Mouse (Mus musculus) heart, embryonic 16.5 days (tissue): ENCODE measurements around the gene Cyp2d10. TPM values are rescaled to one million over a fixed set of nuclear protein-coding genes. Genes with fewer than 3 reads are reported as not detected.

ENCODE experiments used
- ATAC-seq: fragments of 200-750 bp; cut with Nextera tagmentation; replicated peaks from 2 replicates; pipeline ENCODE4 v1.8.0; 2017; ENCODE audit warnings: moderate number of reproducible peaks; ENCODE audit not compliant: insufficient read depth, low FRiP score; ENCODE audit errors: extremely low read depth
- H3K27ac ChIP-seq: fragments of 300-500 bp; sonication (generic); 2 replicates; pipeline ENCODE4 v1.5.1; 2014; ENCODE audit warnings: mild to moderate bottlenecking, low read length, control low read depth, moderate library complexity
- H3K27me3 ChIP-seq: fragments of 300-500 bp; sonication (generic); 2 replicates; pipeline ENCODE4 v1.6.1; 2014; ENCODE audit warnings: low read length, mixed read lengths; ENCODE audit not compliant: control insufficient read depth, insufficient read depth
- H3K36me3 ChIP-seq: fragments of 300-500 bp; sonication (generic); 2 replicates; pipeline ENCODE4 v1.6.1; 2014; ENCODE audit not compliant: control insufficient read depth, insufficient read depth
- H3K4me1 ChIP-seq: fragments of 300-500 bp; sonication (generic); 2 replicates; pipeline ENCODE4 v1.6.1; 2014; ENCODE audit warnings: low read length, mixed read lengths; ENCODE audit not compliant: control insufficient read depth, insufficient read depth
- H3K4me2 ChIP-seq: fragments of 300-500 bp; sonication (generic); 2 replicates; pipeline ENCODE4 v1.6.1; 2014; ENCODE audit warnings: low read depth, mild to moderate bottlenecking, control low read depth, low read length
- H3K4me3 ChIP-seq: fragments of 300-500 bp; sonication (generic); 2 replicates; pipeline ENCODE4 v1.5.1; 2014; ENCODE audit warnings: mild to moderate bottlenecking, control low read depth, low read length
- H3K9ac ChIP-seq: fragments of 300-500 bp; sonication (generic); 2 replicates; pipeline ENCODE4 v1.6.1; 2014; ENCODE audit warnings: low read length, control low read depth
- H3K9me3 ChIP-seq: fragments of 300-500 bp; sonication (generic); replicated peaks from 2 replicates; pipeline ENCODE4 v1.6.1; 2016; ENCODE audit warnings: low read length; ENCODE audit not compliant: control insufficient read depth
- WGBS: fragments of 180-500 bp; shearing (Covaris S2); extraction: QIAGEN DNeasy Blood & Tissue Kit; methylation state at CpG from one replicate; pipeline ENCODE4 v1.1.7; 2014; 5-methylcytosine and 5-hydroxymethylcytosine counted together
- polyA plus RNA-seq: library from polyadenylated mRNA; unstranded; fragments of >200 nt; fragmentation: Nextera tagmentation; extraction: Ambion mirVana; gene quantifications from 2 replicates; pipeline ENCODE4 v1.2.1, GENCODE M21; 2015

Cyp2d10 gene
- polyA plus RNA-seq, 1 experiment from 2014 or later: 0.33 TPM

GRCm38 (mm10) chr15:82435011-82435410 lies 28.0 kb upstream of the Cyp2d10 start:
- 74% methylated on average over 3 of the region's 3 CpGs for WGBS
- ATAC-seq: no peak

GRCm38 (mm10) chr15:82434541-82434940 lies 27.5 kb upstream of the Cyp2d10 start:
- H3K9ac ChIP-seq: no peak overlapping the region
- peaks cover 7% of the 10 kb centered on the region for H3K9me3 ChIP-seq
- H3K4me3 ChIP-seq: no peak overlapping the region
- no peaks in the 10 kb centered on the region for H3K4me1 ChIP-seq
- ATAC-seq: no peak
- H3K27ac ChIP-seq: no peak overlapping the region
- 75% methylated on average over 3 of the region's 3 CpGs for WGBS
- no peaks in the 10 kb centered on the region for H3K36me3 ChIP-seq
- no peaks in the 10 kb centered on the region for H3K27me3 ChIP-seq
- H3K4me2 ChIP-seq: no peak overlapping the region

More at GRCm38 (mm10) chr15:82435011-82435410, 28.0 kb upstream of the Cyp2d10 start:
- Histone ChIP-seq H3K4me1 (no peaks in the 10 kb centered on the region), H3K27me3 (no peaks in the 10 kb centered on the region), H3K27ac (no peak overlapping the region), H3K4me3 (no peak overlapping the region), H3K9me3 (peaks cover 7% of the 10 kb centered on the region), H3K9ac (no peak overlapping the region), H3K4me2 (no peak overlapping the region), H3K36me3 (no peaks in the 10 kb centered on the region)

DNA sequence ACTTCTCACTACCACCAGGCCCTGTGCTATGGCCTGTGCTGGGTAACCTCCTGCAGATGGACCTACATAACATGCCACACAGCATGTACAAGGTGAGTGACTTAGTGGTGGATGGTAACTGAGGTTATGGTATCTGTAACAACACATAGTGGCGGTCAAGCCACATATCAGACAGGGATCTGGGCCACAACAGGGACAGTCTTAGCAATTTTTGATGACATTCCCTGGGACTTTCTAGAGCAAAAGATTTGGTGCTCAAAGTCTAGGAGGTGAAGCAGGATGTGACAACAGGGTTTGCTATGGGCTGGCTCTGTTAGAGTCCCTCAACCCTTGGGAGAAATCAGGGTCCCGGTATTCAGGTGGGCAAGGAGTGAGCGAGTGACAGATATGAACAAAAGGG lies 26.6 kb upstream of the Cyp2d10 start:
- Histone ChIP-seq H3K9me3 (peaks cover 7% of the 10 kb centered on the region), H3K9ac (no peak overlapping the region), H3K4me1 (no peaks in the 10 kb centered on the region), H3K27me3 (no peaks in the 10 kb centered on the region), H3K4me3 (no peak overlapping the region), H3K36me3 (no peaks in the 10 kb centered on the region), H3K27ac (no peak overlapping the region), H3K4me2 (no peak overlapping the region)
- no peak for ATAC-seq
- 86% methylated on average over 3 of the region's 3 CpGs for WGBS

DNA sequence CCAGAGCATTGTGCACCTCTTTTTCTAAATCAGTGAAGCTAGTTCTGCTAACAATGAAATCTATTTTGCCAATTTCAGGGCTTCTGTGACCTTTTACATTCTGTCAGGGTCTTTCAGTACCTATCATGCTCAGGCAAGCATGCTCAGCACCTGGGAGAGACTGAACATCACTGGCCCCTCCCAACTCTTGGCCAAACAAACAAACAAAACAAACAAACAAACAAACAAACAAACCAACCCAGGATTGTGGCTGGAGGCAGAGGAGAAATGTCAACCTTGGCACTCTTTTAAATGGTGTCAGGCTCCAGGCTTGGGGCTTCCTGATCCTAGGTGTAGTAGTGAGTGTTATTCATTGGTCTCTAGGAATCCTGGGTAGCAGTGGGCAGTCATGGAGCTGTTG lies 26.1 kb upstream of the Cyp2d10 start, which contains the start of gene Cyp2d9:
TSS of gene Cyp2d9 (plus strand) at position 301 of the 400 bp plus-strand sequence.
- Histone ChIP-seq H3K9me3 (peaks cover 7% of the 10 kb centered on the region), H3K4me1 (no peaks in the 10 kb centered on the region), H3K27ac (no peak within 1 kb of the TSS), H3K36me3 (no peaks in the 10 kb centered on the region), H3K4me3 (no peak within 1 kb of the TSS), H3K27me3 (no peaks in the 10 kb centered on the region), H3K9ac (no peak within 1 kb of the TSS), H3K4me2 (no peak within 1 kb of the TSS)
- no peak for ATAC-seq

DNA sequence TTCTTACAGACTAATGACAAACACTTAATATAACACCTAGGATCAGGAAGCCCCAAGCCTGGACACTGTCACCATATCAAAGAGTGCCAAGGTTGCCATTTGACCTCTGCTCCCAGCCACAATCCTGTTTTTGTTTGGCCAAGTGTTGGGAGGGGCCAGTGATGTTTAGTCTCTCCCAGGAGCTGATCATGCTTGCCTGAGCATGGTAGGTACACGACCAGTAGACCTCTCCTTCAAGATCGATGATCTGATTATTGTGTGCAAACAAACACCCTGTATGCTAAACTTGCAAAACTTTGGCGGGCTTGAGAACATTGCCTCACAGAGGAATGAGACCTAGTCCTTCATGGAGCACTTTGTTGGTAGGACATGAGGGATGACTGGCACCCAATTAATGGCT lies 16.5 kb upstream of the Cyp2d10 start:
- Histone ChIP-seq H3K36me3 (no peaks in the 10 kb centered on the region), H3K9me3 (no peaks in the 10 kb centered on the region; the same call in 1 of the 2 replicates), H3K4me2 (no peak overlapping the region), H3K9ac (no peak overlapping the region), H3K27ac (no peak overlapping the region), H3K4me1 (no peaks in the 10 kb centered on the region), H3K4me3 (no peak overlapping the region), H3K27me3 (no peaks in the 10 kb centered on the region)
- no peak for ATAC-seq
- WGBS: 71% methylated on average over 3 of the region's 3 CpGs

- 59% methylated on average over 4 of the region's 4 CpGs for WGBS
- no peak for ATAC-seq
These were observed 15.9 kb upstream of the Cyp2d10 start for GRCm38 (mm10) chr15:82422935-82423334.

GRCm38 (mm10) chr15:82418616-82419015 lies 11.6 kb upstream of the Cyp2d10 start:
- H3K27ac ChIP-seq: no peak overlapping the region
- peaks cover 4% of the 10 kb centered on the region; the same call in 1 of the 2 replicates for H3K4me1 ChIP-seq
- WGBS: 71% methylated on average over 1 of the region's 1 CpGs
- no peaks in the 10 kb centered on the region for H3K9me3 ChIP-seq
- no peak overlapping the region for H3K9ac ChIP-seq
- no peak overlapping the region for H3K4me2 ChIP-seq
- H3K36me3 ChIP-seq: no peaks in the 10 kb centered on the region
- H3K27me3 ChIP-seq: no peaks in the 10 kb centered on the region
- no peak for ATAC-seq
- no peak overlapping the region for H3K4me3 ChIP-seq

More at GRCm38 (mm10) chr15:82422935-82423334, 15.9 kb upstream of the Cyp2d10 start:
- H3K27me3 ChIP-seq: no peaks in the 10 kb centered on the region
- no peak overlapping the region for H3K4me2 ChIP-seq
- no peak overlapping the region for H3K4me3 ChIP-seq
- H3K36me3 ChIP-seq: no peaks in the 10 kb centered on the region
- no peak overlapping the region for H3K9ac ChIP-seq
- no peaks in the 10 kb centered on the region for H3K4me1 ChIP-seq
- no peak overlapping the region for H3K27ac ChIP-seq
- no peaks in the 10 kb centered on the region; the same call in 1 of the 2 replicates for H3K9me3 ChIP-seq

- H3K27ac ChIP-seq: no peak overlapping the region
- peaks cover 4% of the 10 kb centered on the region; the same call in 1 of the 2 replicates for H3K4me1 ChIP-seq
- WGBS: 28% methylated on average over 16 of the region's 16 CpGs
- H3K4me3 ChIP-seq: peak overlapping the region; percentile 5; the same call in 1 of the 2 replicates
- peak overlapping the region; percentile 15; the same call in 1 of the 2 replicates for H3K9ac ChIP-seq
- peak overlapping the region; percentile 38 for H3K4me2 ChIP-seq
- peak; percentile 93 for ATAC-seq
- no peaks in the 10 kb centered on the region for H3K27me3 ChIP-seq
- H3K36me3 ChIP-seq: no peaks in the 10 kb centered on the region
- no peaks in the 10 kb centered on the region for H3K9me3 ChIP-seq
These were observed 10.1 kb upstream of the Cyp2d10 start for GRCm38 (mm10) chr15:82416797-82417789.

GRCm38 (mm10) chr15:82407536-82407935 lies 541 bp upstream of the Cyp2d10 start:
- ATAC-seq: no peak
- no peak overlapping the region for H3K4me3 ChIP-seq
- WGBS: 75% methylated on average over 4 of the region's 4 CpGs
- no peaks in the 10 kb centered on the region for H3K9me3 ChIP-seq
- H3K36me3 ChIP-seq: no peaks in the 10 kb centered on the region
- H3K9ac ChIP-seq: no peak overlapping the region
- H3K27ac ChIP-seq: no peak overlapping the region
- H3K4me1 ChIP-seq: no peaks in the 10 kb centered on the region
- H3K4me2 ChIP-seq: no peak overlapping the region
- H3K27me3 ChIP-seq: no peaks in the 10 kb centered on the region
